Mouse (Mus musculus): ENCODE measurements around the gene Olfr832. TPM values are rescaled to one million over a fixed set of nuclear protein-coding genes. Genes with fewer than 3 reads are reported as not detected.
"Not testable (repeated sequence)": the region's sequence is repeated elsewhere in the genome, so short reads cannot be mapped to it uniquely, and the experiment has no call there.

The Olfr832 gene
- total RNA-seq (2021) = not detected

DNA sequence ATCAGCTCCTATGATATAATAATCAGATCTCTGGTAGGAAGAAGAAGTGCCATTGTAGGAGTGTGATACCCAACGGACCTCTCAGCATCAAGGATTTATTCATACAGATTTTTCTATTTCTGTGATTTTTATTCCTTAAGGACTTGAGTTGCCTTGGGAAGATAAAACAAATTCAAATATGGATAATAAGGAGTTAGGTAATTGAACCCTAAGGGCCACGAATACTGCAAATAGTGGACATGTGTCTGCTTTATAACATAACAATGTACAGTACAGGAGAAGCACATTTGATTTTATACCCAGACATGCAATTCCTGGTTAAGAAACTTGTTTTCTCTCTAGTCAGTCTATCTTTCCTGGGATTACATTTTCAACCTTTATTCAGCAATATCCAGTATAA, at the start of gene Olfr832:
Gene Olfr832 (plus strand): TSS at position 301 of the 400 bp plus-strand sequence.
- DNase-seq (ENCODE audit: low spot score in 2 of 2); intact Hi-C loops (cut with DNase I): not testable (repeated sequence)

GRCm38 (mm10) chr9:18907699-18908098, 29.2 kb upstream of the Olfr832 start:
- DNase-seq (ENCODE audit: low spot score in 2 of 2); intact Hi-C loops (cut with DNase I): not testable (repeated sequence)

DNA sequence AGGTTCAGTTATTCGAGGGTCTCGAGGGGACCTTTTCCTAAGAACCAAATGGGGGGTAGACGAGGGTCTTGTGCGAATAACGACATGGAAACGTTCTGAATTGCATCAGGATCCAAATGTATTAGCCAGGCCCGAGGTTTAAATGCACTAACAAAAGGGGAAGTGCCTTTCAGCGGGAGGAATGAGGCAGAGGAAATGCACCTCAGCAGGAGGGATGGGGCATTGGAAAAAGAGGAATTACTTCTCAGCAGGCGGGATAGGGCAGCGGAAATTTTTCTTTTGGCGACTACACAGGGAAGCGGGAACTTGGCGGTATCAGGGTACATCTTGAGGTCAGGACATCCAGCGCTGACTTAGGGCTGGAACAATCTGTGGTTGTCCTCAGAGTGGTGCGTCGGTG, 9.0 kb upstream of the Olfr832 start:
- DNase-seq (ENCODE audit: low spot score in 2 of 2); intact Hi-C loops (cut with DNase I): not testable (repeated sequence)

DNA sequence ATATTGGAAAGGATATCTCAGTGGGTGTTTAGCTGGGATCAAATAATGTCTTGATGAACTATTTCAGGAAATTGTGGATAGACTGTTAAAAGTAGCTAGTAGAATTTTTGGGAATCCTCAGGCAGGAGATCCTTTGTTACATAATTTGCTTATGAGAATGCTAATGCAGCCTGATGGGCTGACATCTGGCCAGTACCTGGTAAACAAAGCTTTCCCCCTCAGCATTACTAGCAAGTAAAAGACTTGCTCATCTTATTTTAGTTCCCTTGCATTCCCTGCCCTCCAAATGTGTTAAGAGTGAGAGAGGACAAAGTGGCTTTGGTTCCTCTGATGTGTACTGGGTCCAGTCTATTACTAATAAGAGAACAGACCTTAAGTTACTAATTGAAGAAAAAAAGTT, 25.1 kb downstream of the Olfr832 start:
- intact Hi-C loops (cut with DNase I) = no loop called here
- no peak for DNase-seq (ENCODE audit: low spot score in 2 of 2)

DNA sequence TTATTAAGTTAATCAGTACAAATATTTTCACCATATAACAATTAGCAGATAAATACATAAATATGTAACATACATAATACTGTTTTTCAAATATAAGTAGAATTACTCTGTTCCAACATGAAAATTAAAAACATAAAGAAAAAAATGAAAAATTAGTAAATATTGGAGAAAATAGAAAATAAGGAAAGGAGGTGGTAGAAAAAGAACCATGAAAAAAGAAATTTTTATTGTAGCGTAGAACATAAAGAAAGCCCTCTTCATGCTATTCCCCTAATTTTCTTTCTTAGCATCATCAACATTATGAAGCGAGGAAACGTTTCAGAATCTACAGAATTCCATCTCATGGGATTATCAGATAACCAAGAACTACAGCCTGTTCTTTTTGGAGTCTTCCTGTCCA, 50.8 kb downstream of the Olfr832 start, which contains the start of gene Olfr834:
Gene Olfr834 (plus strand): TSS at position 301 of the 400 bp plus-strand sequence.
- intact Hi-C loops (cut with DNase I) = no loop called here
- DNase-seq (ENCODE audit: low spot score in 2 of 2) = no peak

Other genes starting within 250 kb of the Olfr832 start
- not detected for gene Olfr24, start 173.1 kb upstream of the Olfr832 start, total RNA-seq (2021)
- gene Olfr828, start 117.6 kb upstream of the Olfr832 start, total RNA-seq (2021) = not detected
- not detected for gene Olfr829, start 82.2 kb upstream of the Olfr832 start, total RNA-seq (2021)
- gene Olfr830, start 62.4 kb upstream of the Olfr832 start, total RNA-seq (2021) = not detected
- not detected for gene Olfr834, start 50.9 kb downstream of the Olfr832 start, total RNA-seq (2021)
- not detected for gene Olfr835, start 95.6 kb downstream of the Olfr832 start, total RNA-seq (2021)
- not detected for gene Olfr836, start 183.3 kb downstream of the Olfr832 start, total RNA-seq (2021)
- gene Olfr837, start 199.2 kb downstream of the Olfr832 start, total RNA-seq (2021) = not detected
- under 1 TPM; 0.05 to 0.14 TPM for gene Olfr839-ps1, start 240.2 kb downstream of the Olfr832 start, total RNA-seq (2021)

Measured in left cerebral cortex, postnatal 25 days (tissue).